Mouse (Mus musculus) layer of hippocampus, adult 9-11 months (tissue): ENCODE results near the gene Syf2.

Experiments used
- DNase-seq: peaks from one replicate; pipeline ENCODE4 v3.0.0; 2022

Syf2 gene

DNA sequence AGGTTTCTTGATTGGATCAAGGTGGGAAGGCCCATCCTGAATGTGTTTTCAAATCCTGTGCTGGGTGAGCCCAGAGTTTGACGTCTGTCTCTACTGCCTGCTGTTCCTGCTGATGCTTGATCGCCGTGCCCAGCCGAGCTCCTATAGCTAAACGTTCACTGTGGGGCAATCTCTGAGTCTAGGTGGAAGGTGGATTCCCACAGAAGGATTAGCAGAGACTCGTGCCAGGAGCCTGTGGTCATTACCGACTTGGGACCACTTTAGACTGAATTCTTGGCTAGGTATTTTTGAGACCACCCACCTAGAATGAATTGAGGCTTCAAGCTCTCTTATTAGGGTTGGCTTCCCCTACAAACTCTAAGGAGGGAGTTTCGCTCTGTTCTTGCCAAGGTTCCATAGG, 48.2 kb downstream of the Syf2 start:
- DNase-seq = no peak

DNA sequence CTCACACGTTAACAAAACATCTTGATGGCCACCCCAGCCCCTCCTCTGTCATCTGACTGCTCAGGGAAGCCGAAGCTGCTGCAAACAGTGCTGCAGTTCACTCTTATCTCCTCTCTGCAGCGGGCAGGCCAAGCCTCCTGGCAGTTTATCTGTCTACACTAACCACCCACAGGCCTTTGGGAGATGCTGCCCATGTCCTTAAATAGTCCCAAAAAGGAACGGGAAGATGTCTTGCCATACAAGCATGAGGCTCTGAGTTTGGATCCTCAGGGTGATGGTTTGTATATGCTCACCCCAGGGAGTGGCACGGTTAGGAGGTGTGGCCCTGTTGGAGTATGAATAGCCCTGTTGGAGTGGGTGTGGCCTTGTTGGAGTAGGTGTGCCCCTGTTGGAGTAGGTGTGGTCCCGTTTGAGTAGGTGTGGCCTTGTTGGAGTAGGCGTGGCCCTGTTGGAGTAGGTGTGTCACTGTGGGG, 51.3 kb downstream of the Syf2 start:
- no peak for DNase-seq

DNA sequence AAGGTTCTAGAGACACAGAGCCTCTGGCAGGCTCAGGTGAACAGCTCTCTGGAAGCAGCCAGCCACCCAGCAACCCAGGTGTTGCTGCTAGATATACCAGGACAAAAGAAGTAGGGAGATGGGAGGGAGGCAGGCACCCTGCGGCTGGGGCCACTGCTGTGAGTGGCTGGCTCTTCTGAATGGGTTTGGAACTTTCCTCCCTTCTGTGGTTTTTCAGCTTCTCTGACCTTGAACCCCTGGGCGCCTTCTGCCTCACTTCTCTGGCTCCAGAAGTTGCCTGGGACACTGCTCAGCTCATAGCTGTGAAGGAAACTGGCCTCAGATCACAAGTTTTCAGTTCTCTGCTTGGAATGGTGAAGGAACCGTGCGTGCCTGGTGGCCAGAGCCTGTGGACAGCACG, 52.4 kb downstream of the Syf2 start:
- DNase-seq = no peak

DNA sequence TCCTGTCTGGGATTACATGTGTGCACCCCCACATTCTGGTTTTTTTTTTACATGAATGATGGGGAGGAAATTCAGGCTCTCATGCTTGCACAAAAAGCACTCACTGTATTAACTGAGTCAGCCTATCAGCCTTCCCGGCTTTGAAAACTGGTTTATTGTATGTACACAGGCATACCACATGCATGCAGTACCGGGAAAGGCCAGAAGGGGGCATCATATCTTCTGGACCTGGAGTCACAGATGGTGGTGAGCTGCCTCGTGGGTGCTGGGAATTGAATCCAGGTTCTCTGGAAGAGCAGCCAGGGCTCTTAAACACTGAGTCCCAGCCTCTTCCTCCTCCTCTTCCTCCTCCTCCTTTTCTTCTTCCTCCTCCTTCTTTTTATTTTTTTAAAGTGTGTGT, 53.9 kb downstream of the Syf2 start:
- no peak for DNase-seq

DNA sequence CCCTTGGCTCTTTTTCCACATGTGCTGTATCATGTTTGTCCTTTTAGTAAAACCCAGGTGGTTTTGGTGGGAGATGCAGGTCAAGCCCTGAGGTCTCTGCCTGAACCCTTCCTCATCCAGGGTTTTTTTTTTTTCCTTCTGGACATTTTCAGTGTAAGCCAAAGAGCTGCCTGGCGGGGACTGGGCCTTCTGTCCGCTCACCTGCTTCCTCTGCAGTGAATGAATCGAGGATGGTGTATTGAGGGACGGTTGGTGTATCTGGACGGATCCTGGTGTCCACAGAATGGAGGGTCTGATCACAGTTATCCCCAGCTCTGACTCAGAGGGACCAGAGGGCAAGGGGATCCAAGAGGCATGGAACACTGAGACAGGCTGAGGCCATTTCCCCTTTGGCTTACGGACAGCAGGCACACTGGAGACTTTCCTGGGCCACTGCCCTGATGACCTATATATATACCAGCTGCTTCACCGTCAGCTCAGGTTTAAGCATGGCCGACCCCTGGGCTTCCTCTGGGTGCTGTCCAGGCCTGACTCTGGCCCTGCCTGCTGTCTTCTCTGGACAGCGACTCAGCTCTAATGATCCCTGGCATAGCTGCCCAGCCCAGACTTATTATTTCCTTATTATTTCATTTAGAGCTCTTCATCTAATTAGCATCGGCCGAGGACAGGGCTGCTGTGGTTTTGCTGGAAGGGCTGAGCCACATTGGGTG, 55.1 kb downstream of the Syf2 start:
- no peak for DNase-seq

DNA sequence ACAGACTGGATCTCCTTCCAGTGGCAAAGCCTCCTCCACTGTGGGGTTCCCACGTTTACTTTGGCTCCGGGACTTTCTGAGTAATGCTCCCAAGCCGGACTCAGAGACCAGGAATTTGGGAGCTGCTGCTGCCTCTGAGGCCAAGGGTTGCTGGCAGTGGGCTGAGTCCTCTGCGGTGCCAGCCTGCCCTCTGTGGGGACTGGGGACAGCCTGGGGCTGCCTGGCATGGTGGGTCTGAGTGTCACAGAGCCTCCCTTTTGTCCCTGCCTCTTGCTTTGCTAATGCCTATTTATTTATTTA, 55.6 kb downstream of the Syf2 start:
- DNase-seq = no peak

DNA sequence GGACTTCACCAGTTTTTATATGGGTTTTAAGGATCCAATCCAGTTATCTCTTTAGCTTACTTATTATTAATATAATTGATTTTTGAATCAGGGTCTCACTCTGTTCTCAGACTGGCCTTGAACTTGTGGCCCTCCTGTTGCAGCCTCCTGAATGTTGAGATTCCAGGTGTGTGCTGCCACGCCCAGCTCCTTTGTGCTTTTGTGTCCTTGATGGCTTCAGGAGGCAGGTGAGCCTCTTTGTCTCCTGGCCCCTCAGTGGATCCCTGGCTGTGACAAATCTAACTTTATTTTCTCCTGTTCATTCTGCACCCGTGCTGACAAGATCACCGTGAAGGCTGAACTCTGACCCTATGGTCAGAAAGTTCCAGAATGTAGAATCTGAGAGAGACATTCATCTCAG, 56.3 kb downstream of the Syf2 start:
- no peak for DNase-seq
